9 mouse cellular contexts compared by ENCODE assay signal in genomic region chr5:120647814-120648491, GRCm38 (mm10). TPM values are rescaled to one million over a fixed set of nuclear protein-coding genes. Genes with fewer than 3 reads are reported as not detected.
DNase-seq lines count a peak whose midpoint lies in the region; ATAC-seq and TF ChIP-seq lines count a peak whose summit lies in the region.
"Had no signal": no experiment of that assay in that cellular context is flagged by ENCODE, and none has a peak within 500 bp of the region (broad histone marks: within the 10 kb centered on the region; RNA-seq: fewer than 3 reads in every experiment).

No protein-coding gene starts in this region.

- no peaks in the 10 kb centered on the region for H3K36me3 ChIP-seq in hindbrain, postnatal 0 days (ENCODE audit: insufficient read depth, low read length)
- H3K36me3 ChIP-seq in hindbrain, embryonic 12.5 days = no peaks in the 10 kb centered on the region
- H3K36me3 ChIP-seq: limb, embryonic 15.5 days had no signal

- no peak overlapping the region for H3K4me2 ChIP-seq in hindbrain, postnatal 0 days (ENCODE audit: low read depth, low read length)
- no peak overlapping the region for H3K4me2 ChIP-seq in hindbrain, embryonic 12.5 days (replicated peaks)

- H3K27ac ChIP-seq in hindbrain, postnatal 0 days = no peak overlapping the region
- no peak overlapping the region for H3K27ac ChIP-seq in hindbrain, embryonic 12.5 days
- peak overlapping the region; percentile 68 for H3K27ac ChIP-seq in cortical plate, adult 2 months (ENCODE audit: insufficient read depth, low read length)
- H3K27ac ChIP-seq: limb, embryonic 15.5 days had no signal

- H3K4me1 ChIP-seq in hindbrain, postnatal 0 days (ENCODE audit: insufficient read depth, low read length) = no peaks in the 10 kb centered on the region; the same call in 1 of the 2 replicates
- peaks cover 10% of the 10 kb centered on the region for H3K4me1 ChIP-seq in hindbrain, embryonic 12.5 days
- H3K4me1 ChIP-seq in cortical plate, adult 2 months (ENCODE audit: control insufficient read depth, insufficient read depth, low read length) = peaks cover 7% of the 10 kb centered on the region

- TF ChIP-seq CTCF in hindbrain, postnatal 0 days (IDR thresholded peaks at IDR 0.05; ENCODE audit: low read depth) = peak; percentile 23; the same call in 1 of the 2 replicates
- no peak for TF ChIP-seq CTCF in cortical plate, adult 2 months (IDR thresholded peaks at IDR 0.05; ENCODE audit: extremely low read depth, insufficient read depth, low read length)

- no peak for DNase-seq in hindbrain, postnatal 0 days (ENCODE audit: low spot score)
- no peak for DNase-seq in adipocyte (ENCODE audit: low spot score)
- no peak for DNase-seq in gastrocnemius, postnatal 36 days
- no peak for DNase-seq in adrenal gland, adult 2 months

- peaks cover 16% of the 10 kb centered on the region for H3K27me3 ChIP-seq in hindbrain, postnatal 0 days (ENCODE audit: insufficient read depth, low read length)
- peaks cover 63% of the 10 kb centered on the region for H3K27me3 ChIP-seq in hindbrain, embryonic 12.5 days

- no peaks in the 10 kb centered on the region for H3K9me3 ChIP-seq in hindbrain, postnatal 0 days (ENCODE audit: low read length)
- no peaks in the 10 kb centered on the region for H3K9me3 ChIP-seq in hindbrain, embryonic 12.5 days (replicated peaks)
- H3K9me3 ChIP-seq: limb, embryonic 15.5 days had no signal

- 41% methylated on average over 12 of the region's 12 CpGs for WGBS in hindbrain, postnatal 0 days
- WGBS in hindbrain, embryonic 12.5 days = 52% methylated on average over 12 of the region's 12 CpGs

- no peak overlapping the region; the same call in 1 of the 2 replicates for H3K4me3 ChIP-seq in hindbrain, postnatal 0 days (ENCODE audit: low read length)
- no peak overlapping the region for H3K4me3 ChIP-seq in hindbrain, embryonic 12.5 days
- H3K4me3 ChIP-seq in cortical plate, adult 2 months (ENCODE audit: insufficient read depth, low read length) = no peak overlapping the region; the same call in 1 of the 2 replicates

- TF ChIP-seq POLR2A in cortical plate, adult 2 months (IDR thresholded peaks at IDR 0.05; ENCODE audit: extremely low read depth, insufficient read depth, low read length) = no peak

- no peak overlapping the region for H3K9ac ChIP-seq in hindbrain, postnatal 0 days (replicated peaks; ENCODE audit: low read length)
- H3K9ac ChIP-seq in hindbrain, embryonic 12.5 days = no peak overlapping the region
- H3K9ac ChIP-seq: limb, embryonic 15.5 days had no signal

- intact Hi-C loops in gastrocnemius, postnatal 36 days (cut with DNase I) = no loop called here

- no peak for ATAC-seq in hindbrain, postnatal 0 days
- no peak for ATAC-seq in hindbrain, embryonic 12.5 days (ENCODE audit: low FRiP score)
- ATAC-seq in CD4-positive, CD25-positive, alpha-beta regulatory T cell, adult 4 months = peak; percentile 58
- ATAC-seq in megakaryocyte-erythroid progenitor cell, adult 5-6 weeks (replicated peaks; ENCODE audit: low FRiP score, low TSS enrichment, poor library complexity, severe bottlenecking) = peak; percentile 4; the same call in 1 of the 2 replicates

RNA-seq across cellular contexts. Expression of gene Rasal1, which starts 0.7 kb away (rescaled TPM):
- total RNA-seq in hindbrain, postnatal 0 days (2014; rRNA removed) = 3.9 and 8.2 TPM in 2 replicates
- 3.2 and 4.7 TPM in 2 replicates for polyA plus RNA-seq in hindbrain, postnatal 0 days (2015; fragmentation: Nextera tagmentation; extraction: Ambion mirVana)
- polyA plus RNA-seq in hindbrain, embryonic 12.5 days (2016; fragmentation: Nextera tagmentation; extraction: Ambion mirVana) = 0.06 and 0.38 TPM in 2 replicates
- 10 to 100 TPM in 1 of 2 experiments, 1 to 10 TPM in 1; 7.2 to 15.4 TPM for polyA plus RNA-seq in CD4-positive, CD25-positive, alpha-beta regulatory T cell, adult 4 months (2017; shearing (Covaris generic))
- polyA plus RNA-seq in cortical plate, adult 2 months (2012; rRNA removed) = 88.7 and 99.4 TPM in 2 replicates
- total RNA-seq in megakaryocyte-erythroid progenitor cell, adult 5-6 weeks (2014; fragmentation: Nextera tagmentation) = not detected in 2 replicates
- total RNA-seq in megakaryocyte-erythroid progenitor cell, adult 5-6 weeks (2017) = not detected in 2 replicates
- total RNA-seq in gastrocnemius, postnatal 36 days (2021) = not detected
- 10 to 100 TPM in 1 of 2 experiments, 1 to 10 TPM in 1; 4.6 to 16.1 TPM for total RNA-seq in adrenal gland, adult 2 months (2021)
- polyA plus RNA-seq in adrenal gland, adult 2 months (2012; rRNA removed) = 19.0 and 19.2 TPM in 2 replicates

RNA-seq across cellular contexts. Expression of gene Cfap73, which starts 13.9 kb away (rescaled TPM):
- 0.21 and 0.79 TPM in 2 replicates for total RNA-seq in hindbrain, postnatal 0 days (2014; rRNA removed)
- 0.26 and 0.86 TPM in 2 replicates for polyA plus RNA-seq in hindbrain, postnatal 0 days (2015; fragmentation: Nextera tagmentation; extraction: Ambion mirVana)
- 0.56 and 0.77 TPM in 2 replicates for polyA plus RNA-seq in hindbrain, embryonic 12.5 days (2016; fragmentation: Nextera tagmentation; extraction: Ambion mirVana)
- polyA plus RNA-seq in CD4-positive, CD25-positive, alpha-beta regulatory T cell, adult 4 months (2017; shearing (Covaris generic)) = not detected
- polyA plus RNA-seq in cortical plate, adult 2 months (2012; rRNA removed) = 0.10 and 0.19 TPM in 2 replicates
- not detected in 2 replicates for total RNA-seq in megakaryocyte-erythroid progenitor cell, adult 5-6 weeks (2014; fragmentation: Nextera tagmentation)
- not detected in 2 replicates for total RNA-seq in megakaryocyte-erythroid progenitor cell, adult 5-6 weeks (2017)
- not detected for total RNA-seq in gastrocnemius, postnatal 36 days (2021)
- total RNA-seq in adrenal gland, adult 2 months (2021) = 1 to 10 TPM in 1 of 2 experiments, not detected in 1; 1.6 TPM
- not detected in 2 replicates for polyA plus RNA-seq in adrenal gland, adult 2 months (2012; rRNA removed)
- polyA plus RNA-seq: limb, embryonic 15.5 days had no signal

RNA-seq across cellular contexts. Expression of gene Ddx54, which starts 35.4 kb away (rescaled TPM):
- 37.3 and 40.1 TPM in 2 replicates for total RNA-seq in hindbrain, postnatal 0 days (2014; rRNA removed)
- 30.8 and 31.9 TPM in 2 replicates for polyA plus RNA-seq in hindbrain, postnatal 0 days (2015; fragmentation: Nextera tagmentation; extraction: Ambion mirVana)
- 53.2 and 53.6 TPM in 2 replicates for polyA plus RNA-seq in hindbrain, embryonic 12.5 days (2016; fragmentation: Nextera tagmentation; extraction: Ambion mirVana)
- 10 to 100 TPM; 14.4 to 18.6 TPM for polyA plus RNA-seq in CD4-positive, CD25-positive, alpha-beta regulatory T cell, adult 4 months (2017; shearing (Covaris generic))
- 30.3 and 31.0 TPM in 2 replicates for polyA plus RNA-seq in cortical plate, adult 2 months (2012; rRNA removed)
- 28.3 and 41.7 TPM in 2 replicates for total RNA-seq in megakaryocyte-erythroid progenitor cell, adult 5-6 weeks (2014; fragmentation: Nextera tagmentation)
- 40.4 and 40.6 TPM in 2 replicates for total RNA-seq in megakaryocyte-erythroid progenitor cell, adult 5-6 weeks (2017)
- total RNA-seq in gastrocnemius, postnatal 36 days (2021) = 10 to 100 TPM; 15.8 to 17.7 TPM
- 10 to 100 TPM; 46.8 to 49.5 TPM for total RNA-seq in adrenal gland, adult 2 months (2021)
- 42.7 and 49.6 TPM in 2 replicates for polyA plus RNA-seq in adrenal gland, adult 2 months (2012; rRNA removed)

RNA-seq across cellular contexts. Expression of gene Rita1, which starts 35.6 kb away (rescaled TPM):
- 38.0 and 38.6 TPM in 2 replicates for total RNA-seq in hindbrain, postnatal 0 days (2014; rRNA removed)
- 30.1 and 30.4 TPM in 2 replicates for polyA plus RNA-seq in hindbrain, postnatal 0 days (2015; fragmentation: Nextera tagmentation; extraction: Ambion mirVana)
- 16.8 and 19.2 TPM in 2 replicates for polyA plus RNA-seq in hindbrain, embryonic 12.5 days (2016; fragmentation: Nextera tagmentation; extraction: Ambion mirVana)
- 1 to 10 TPM; 2.2 to 6.3 TPM for polyA plus RNA-seq in CD4-positive, CD25-positive, alpha-beta regulatory T cell, adult 4 months (2017; shearing (Covaris generic))
- 39.6 and 40.8 TPM in 2 replicates for polyA plus RNA-seq in cortical plate, adult 2 months (2012; rRNA removed)
- 9.9 and 11.8 TPM in 2 replicates for total RNA-seq in megakaryocyte-erythroid progenitor cell, adult 5-6 weeks (2014; fragmentation: Nextera tagmentation)
- 5.5 and 6.9 TPM in 2 replicates for total RNA-seq in megakaryocyte-erythroid progenitor cell, adult 5-6 weeks (2017)
- total RNA-seq in gastrocnemius, postnatal 36 days (2021) = 1 to 10 TPM; 5.6 to 6.8 TPM
- 10 to 100 TPM; 11.6 to 22.7 TPM for total RNA-seq in adrenal gland, adult 2 months (2021)
- polyA plus RNA-seq in adrenal gland, adult 2 months (2012; rRNA removed) = 32.5 and 33.5 TPM in 2 replicates

RNA-seq across cellular contexts. Expression of gene Iqcd, which starts 59.1 kb away (rescaled TPM):
- 0.63 and 1.9 TPM in 2 replicates for total RNA-seq in hindbrain, postnatal 0 days (2014; rRNA removed)
- 1.8 and 2.0 TPM in 2 replicates for polyA plus RNA-seq in hindbrain, postnatal 0 days (2015; fragmentation: Nextera tagmentation; extraction: Ambion mirVana)
- 1.9 and 2.5 TPM in 2 replicates for polyA plus RNA-seq in hindbrain, embryonic 12.5 days (2016; fragmentation: Nextera tagmentation; extraction: Ambion mirVana)
- polyA plus RNA-seq in CD4-positive, CD25-positive, alpha-beta regulatory T cell, adult 4 months (2017; shearing (Covaris generic)) = 1 to 10 TPM in 1 of 2 experiments, under 1 TPM in 1; 0.40 to 1.1 TPM
- polyA plus RNA-seq in cortical plate, adult 2 months (2012; rRNA removed) = 1.5 and 2.5 TPM in 2 replicates
- 6.4 and 9.0 TPM in 2 replicates for total RNA-seq in megakaryocyte-erythroid progenitor cell, adult 5-6 weeks (2014; fragmentation: Nextera tagmentation)
- 6.3 and 7.9 TPM in 2 replicates for total RNA-seq in megakaryocyte-erythroid progenitor cell, adult 5-6 weeks (2017)
- total RNA-seq in gastrocnemius, postnatal 36 days (2021) = under 1 TPM in 1 of 2 experiments, not detected in 1; 0.15 TPM
- under 1 TPM; 0.29 to 0.55 TPM for total RNA-seq in adrenal gland, adult 2 months (2021)
- 0.29 and 0.49 TPM in 2 replicates for polyA plus RNA-seq in adrenal gland, adult 2 months (2012; rRNA removed)

Comparison
In these comparisons a context has a peak if more than half of its experiments do, and no peak if none do; other contexts are left out.
1. ATAC-seq: peak in CD4-positive, CD25-positive, alpha-beta regulatory T cell, adult 4 months (single experiment) and megakaryocyte-erythroid progenitor cell, adult 5-6 weeks (single experiment); none in hindbrain, postnatal 0 days (single experiment) and hindbrain, embryonic 12.5 days (single experiment).